Mouse (Mus musculus): Measurements from ENCODE around the gene Ugt1a9. TPM values are rescaled to one million over a fixed set of nuclear protein-coding genes. Genes with fewer than 3 reads are reported as not detected.
A peak's percentile ranks its signal among the peaks of the same experiment; 100 is the strongest.

Ugt1a9 gene
- polyA plus RNA-seq, 2 experiments, result 0.21 to 0.34 TPM

DNA sequence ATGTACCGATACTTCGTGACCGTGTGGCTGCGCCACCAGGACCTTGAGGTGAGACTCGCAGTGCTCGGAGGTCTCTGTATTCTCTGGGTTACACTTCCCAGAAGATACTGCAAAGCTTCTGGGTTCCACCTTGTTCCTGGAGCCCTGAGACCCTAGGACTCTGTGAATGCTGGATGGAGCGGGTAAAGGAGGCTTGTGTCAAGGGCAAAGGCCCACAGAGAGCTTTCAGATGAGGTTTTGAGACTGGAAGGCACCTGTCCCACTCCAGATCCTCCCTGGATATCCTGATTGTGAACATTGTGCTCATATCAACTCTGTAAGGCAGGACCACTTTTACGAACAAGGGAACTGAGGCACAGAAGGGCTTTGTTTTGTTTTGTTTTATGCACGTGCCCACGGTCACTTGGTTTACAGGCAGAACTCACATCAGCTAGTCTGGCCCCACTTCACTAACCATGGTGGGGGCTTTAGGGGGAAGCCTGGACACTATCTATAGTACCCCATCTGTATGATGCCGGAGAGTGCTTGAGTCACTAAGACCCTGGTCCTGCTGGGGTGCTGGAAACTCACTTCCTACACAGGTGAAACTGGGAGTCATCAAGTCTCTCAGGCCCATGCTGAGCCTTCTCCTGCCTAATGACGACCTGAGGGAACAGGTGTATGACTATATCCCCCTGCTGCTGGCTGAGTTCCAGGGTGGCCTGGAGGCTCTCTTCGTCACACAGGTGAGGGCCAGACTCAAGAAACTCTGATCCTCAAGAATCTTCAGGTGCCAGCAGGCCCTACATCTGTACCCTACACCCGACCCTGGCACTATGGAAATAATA, 163.0 kb downstream of the Ugt1a9 start:
- DNase-seq (ENCODE audit: low read depth in 3 of 3, low spot score in 3 of 3) (no peak), ATAC-seq (ENCODE audit: insufficient read depth) (no peak)
- H3K27me3 ChIP-seq (ENCODE audit: control insufficient read depth, insufficient read depth, low read length), result no peaks in the 10 kb centered on the region
- no peak overlapping the region for H3K4me3 ChIP-seq (ENCODE audit: insufficient read depth in 1 of 2, low read depth in 2 of 2, low read length in 2 of 2)
- no peak overlapping the region for H3K27ac ChIP-seq
- peaks cover 33% of the 10 kb centered on the region for H3K9me3 ChIP-seq (ENCODE audit: control insufficient read depth, low read length)
- H3K4me2 ChIP-seq (ENCODE audit: low read depth), result no peak overlapping the region
- no peak for TF ChIP-seq EP300 (IDR thresholded peaks at IDR 0.05; ENCODE audit: low read depth)
- no peak for TF ChIP-seq CTCF (IDR thresholded peaks at IDR 0.05; ENCODE audit: low read depth)
- no peaks in the 10 kb centered on the region for H3K4me1 ChIP-seq (replicated peaks; ENCODE audit: control insufficient read depth in 2 of 2, insufficient read depth in 2 of 2, low read length in 1 of 2)
- H3K9ac ChIP-seq (replicated peaks), result no peak overlapping the region
- H3K36me3 ChIP-seq (replicated peaks; ENCODE audit: control insufficient read depth, insufficient read depth, low read depth), result no peaks in the 10 kb centered on the region
- 49% methylated on average over 14 of the region's 14 CpGs for WGBS (ENCODE audit: insufficient replicate concordance)

DNA sequence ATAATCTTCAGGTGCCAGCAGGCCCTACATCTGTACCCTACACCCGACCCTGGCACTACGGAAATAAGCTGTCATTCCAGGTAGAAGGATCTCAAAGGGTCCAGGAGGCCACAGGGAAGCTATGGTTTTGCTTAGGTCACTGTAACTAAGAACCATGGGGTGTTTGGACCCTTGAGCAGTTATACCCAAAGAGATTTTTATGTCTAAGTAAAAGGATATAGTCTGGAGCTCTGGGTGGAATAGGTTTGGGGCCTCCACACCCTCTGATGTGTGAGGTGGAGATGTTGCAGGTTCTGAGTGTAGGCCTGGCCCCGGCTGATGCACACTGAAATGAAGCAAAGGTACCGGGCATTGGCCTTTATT, 163.6 kb downstream of the Ugt1a9 start:
- WGBS (ENCODE audit: insufficient replicate concordance), result 44% methylated on average over 4 of the region's 4 CpGs

GRCm38 (mm10) chr1:88234646-88235045, 164.0 kb downstream of the Ugt1a9 start:
- no peak for DNase-seq (ENCODE audit: low read depth in 3 of 3, low spot score in 3 of 3)
- ATAC-seq (ENCODE audit: insufficient read depth), result no peak
- H3K4me2 ChIP-seq (ENCODE audit: low read depth), result no peak overlapping the region
- peaks cover 33% of the 10 kb centered on the region for H3K9me3 ChIP-seq (ENCODE audit: control insufficient read depth, low read length)
- no peaks in the 10 kb centered on the region for H3K36me3 ChIP-seq (replicated peaks; ENCODE audit: control insufficient read depth, insufficient read depth, low read depth)
- H3K4me3 ChIP-seq (ENCODE audit: insufficient read depth in 1 of 2, low read depth in 2 of 2, low read length in 2 of 2), result no peak overlapping the region
- H3K27ac ChIP-seq, result no peak overlapping the region
- TF ChIP-seq EP300 (IDR thresholded peaks at IDR 0.05; ENCODE audit: low read depth) (no peak), CTCF (IDR thresholded peaks at IDR 0.05; ENCODE audit: low read depth) (no peak)
- H3K4me1 ChIP-seq (replicated peaks; ENCODE audit: control insufficient read depth in 2 of 2, insufficient read depth in 2 of 2, low read length in 1 of 2), result no peaks in the 10 kb centered on the region
- no peaks in the 10 kb centered on the region for H3K27me3 ChIP-seq (ENCODE audit: control insufficient read depth, insufficient read depth, low read length)
- no peak overlapping the region for H3K9ac ChIP-seq (replicated peaks)
- 27% methylated on average over 5 of the region's 5 CpGs for WGBS (ENCODE audit: insufficient replicate concordance)

More for the DNA sequence above, 163.6 kb downstream of the Ugt1a9 start:
- no peak overlapping the region for H3K4me3 ChIP-seq (ENCODE audit: insufficient read depth in 1 of 2, low read depth in 2 of 2, low read length in 2 of 2)
- H3K4me1 ChIP-seq (replicated peaks; ENCODE audit: control insufficient read depth in 2 of 2, insufficient read depth in 2 of 2, low read length in 1 of 2), result no peaks in the 10 kb centered on the region
- H3K9ac ChIP-seq (replicated peaks), result no peak overlapping the region
- H3K27ac ChIP-seq, result no peak overlapping the region
- peaks cover 35% of the 10 kb centered on the region for H3K9me3 ChIP-seq (ENCODE audit: control insufficient read depth, low read length)
- ATAC-seq (ENCODE audit: insufficient read depth) (no peak), DNase-seq (ENCODE audit: low read depth in 3 of 3, low spot score in 3 of 3) (no peak)
- H3K27me3 ChIP-seq (ENCODE audit: control insufficient read depth, insufficient read depth, low read length), result no peaks in the 10 kb centered on the region
- H3K4me2 ChIP-seq (ENCODE audit: low read depth), result no peak overlapping the region
- no peak for TF ChIP-seq EP300 (IDR thresholded peaks at IDR 0.05; ENCODE audit: low read depth)
- TF ChIP-seq CTCF (IDR thresholded peaks at IDR 0.05; ENCODE audit: low read depth), result no peak
- no peaks in the 10 kb centered on the region for H3K36me3 ChIP-seq (replicated peaks; ENCODE audit: control insufficient read depth, insufficient read depth, low read depth)

DNA sequence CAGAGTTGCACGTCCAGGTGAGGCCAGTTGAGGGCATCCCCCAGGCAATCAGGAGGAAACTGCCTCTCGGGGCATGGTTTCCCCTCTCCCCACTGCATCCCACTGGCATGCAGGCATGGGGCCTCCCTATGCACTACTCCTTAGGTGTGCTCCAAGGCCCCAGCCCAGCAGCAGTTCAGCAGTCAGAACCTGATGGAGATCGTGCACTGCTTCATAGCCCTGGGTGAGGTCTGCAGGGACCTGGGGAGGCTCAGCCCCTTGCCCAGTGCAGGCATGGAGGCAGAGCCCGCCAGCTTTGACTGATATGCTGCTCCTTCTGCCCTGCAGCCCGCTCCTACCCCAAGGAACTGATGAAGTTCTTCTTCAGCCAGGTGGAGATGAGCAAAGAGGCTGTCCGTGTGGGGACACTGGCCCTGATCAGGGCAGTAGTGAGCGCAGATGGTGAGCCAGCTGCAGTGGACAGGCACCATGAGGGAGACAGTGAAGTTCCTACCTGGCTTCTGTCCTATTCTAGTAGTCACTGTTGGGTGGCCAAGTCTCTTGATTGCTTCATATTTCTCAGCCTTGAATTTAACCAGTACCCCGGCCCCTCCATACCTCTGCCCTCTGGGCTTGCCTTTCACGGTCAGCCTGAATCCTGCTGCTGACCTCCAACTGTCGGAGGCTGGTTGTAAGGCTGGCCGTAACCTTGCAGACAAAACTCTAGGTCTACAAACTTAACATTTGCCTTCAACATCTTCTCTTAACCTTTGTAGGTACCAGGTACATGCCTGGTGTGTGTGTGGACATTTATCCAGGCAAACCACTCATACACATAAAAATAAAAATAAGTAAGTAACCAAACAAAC, 164.7 kb downstream of the Ugt1a9 start:
- Histone ChIP-seq H3K9me3 (ENCODE audit: control insufficient read depth, low read length) (peaks cover 36% of the 10 kb centered on the region), H3K27ac (no peak overlapping the region), H3K27me3 (ENCODE audit: control insufficient read depth, insufficient read depth, low read length) (no peaks in the 10 kb centered on the region), H3K36me3 (replicated peaks; ENCODE audit: control insufficient read depth, insufficient read depth, low read depth) (no peaks in the 10 kb centered on the region), H3K4me3 (ENCODE audit: insufficient read depth in 1 of 2, low read depth in 2 of 2, low read length in 2 of 2) (no peak overlapping the region), H3K4me2 (ENCODE audit: low read depth) (no peak overlapping the region), H3K4me1 (replicated peaks; ENCODE audit: control insufficient read depth in 2 of 2, insufficient read depth in 2 of 2, low read length in 1 of 2) (no peaks in the 10 kb centered on the region), H3K9ac (replicated peaks) (no peak overlapping the region)
- 48% methylated on average over 11 of the region's 11 CpGs for WGBS (ENCODE audit: insufficient replicate concordance)
- DNase-seq (ENCODE audit: low read depth in 3 of 3, low spot score in 3 of 3), result no peak
- no peak for TF ChIP-seq EP300 (IDR thresholded peaks at IDR 0.05; ENCODE audit: low read depth)
- TF ChIP-seq CTCF (IDR thresholded peaks at IDR 0.05; ENCODE audit: low read depth), result no peak
- ATAC-seq (ENCODE audit: insufficient read depth), result peak; percentile 12; the same call in 1 of the 2 replicates

GRCm38 (mm10) chr1:88235894-88236415, 165.4 kb downstream of the Ugt1a9 start:
- ATAC-seq (ENCODE audit: insufficient read depth) (no peak), DNase-seq (ENCODE audit: low read depth in 3 of 3, low spot score in 3 of 3) (no peak)
- WGBS (ENCODE audit: insufficient replicate concordance), result 37% methylated on average over 4 of the region's 4 CpGs
- TF ChIP-seq CTCF (IDR thresholded peaks at IDR 0.05; ENCODE audit: low read depth) (no peak), EP300 (IDR thresholded peaks at IDR 0.05; ENCODE audit: low read depth) (no peak)
- no peaks in the 10 kb centered on the region for H3K27me3 ChIP-seq (ENCODE audit: control insufficient read depth, insufficient read depth, low read length)
- H3K27ac ChIP-seq, result no peak overlapping the region
- no peaks in the 10 kb centered on the region for H3K36me3 ChIP-seq (replicated peaks; ENCODE audit: control insufficient read depth, insufficient read depth, low read depth)
- H3K4me1 ChIP-seq (replicated peaks; ENCODE audit: control insufficient read depth in 2 of 2, insufficient read depth in 2 of 2, low read length in 1 of 2), result no peaks in the 10 kb centered on the region
- H3K9ac ChIP-seq (replicated peaks), result no peak overlapping the region
- peaks cover 43% of the 10 kb centered on the region for H3K9me3 ChIP-seq (ENCODE audit: control insufficient read depth, low read length)
- no peak overlapping the region for H3K4me3 ChIP-seq (ENCODE audit: insufficient read depth in 1 of 2, low read depth in 2 of 2, low read length in 2 of 2)
- H3K4me2 ChIP-seq (ENCODE audit: low read depth), result no peak overlapping the region

Measured in liver, embryonic 14.5 days (tissue).